Mouse (Mus musculus) brain, embryonic 14.5 days (tissue): ENCODE measurements at regions not wholly inside any gene's neighbourhood (a gene's known extent, or its start where the extent isn't known, plus 50 kb on each side); places are given as distances from the start of the nearest gene placed in this dataset.
A peak's percentile ranks its signal among the peaks of the same experiment; 100 is the strongest.

ENCODE experiments used
- DNase-seq: peaks from one replicate; pipeline ENCODE4 v3.0.0-alpha.2; 2011; ENCODE audit warnings: low read depth
- CTCF ChIP-seq: fragments of 200-500 bp; IDR thresholded peaks from 2 replicates; pipeline ENCODE4 v1.5.1; 2012; ENCODE audit warnings: inconsistent platforms, mild to moderate bottlenecking, moderate library complexity, borderline replicate concordance; ENCODE audit not compliant: insufficient read depth, insufficient read length; ENCODE audit errors: extremely low read depth
- POLR2A ChIP-seq: fragments of 200-500 bp; IDR thresholded peaks from 2 replicates; pipeline ENCODE4 v1.6.1; 2012; ENCODE audit warnings: mild to moderate bottlenecking, inconsistent platforms, borderline replicate concordance; ENCODE audit not compliant: poor library complexity, insufficient read depth, insufficient read length, severe bottlenecking; ENCODE audit errors: extremely low read depth

GRCm38 (mm10) chrX:147328289-147328688 is 100.7 kb downstream of the Il13ra2 start:
- TF ChIP-seq POLR2A, result no peak
- TF ChIP-seq CTCF, result no peak
- peak; percentile 12 for DNase-seq

GRCm38 (mm10) chrX:147326231-147326630 is 102.8 kb downstream of the Il13ra2 start:
- no peak for TF ChIP-seq CTCF
- no peak for DNase-seq
